Mouse (Mus musculus) cerebellum, adult 9-10 months (tissue): Measurements from ENCODE around the gene Gm13277.
A peak's percentile ranks its signal among the peaks of the same experiment; 100 is the strongest.
"Not testable (repeated sequence)": the region's sequence is repeated elsewhere in the genome, so short reads cannot be mapped to it uniquely, and the experiment has no call there.

Experiments
- DNase-seq: peaks from one replicate; pipeline ENCODE4 v3.0.0; 2022

Gene Gm13277

GRCm38 (mm10) chr4:88791250-88791649 is 2.8 kb downstream of the Gm13277 start, which contains the start of gene Gm13278:
TSS of gene Gm13278 (plus strand) at chr4:88791550.
- DNase-seq = not testable (repeated sequence)

- DNase-seq = peak; percentile 88
Measured at GRCm38 (mm10) chr4:88793936-88794675, 5.7 kb downstream of the Gm13277 start, which contains the start of gene Gm13275. TSS of gene Gm13275 (plus strand) at chr4:88794487.

GRCm38 (mm10) chr4:88797097-88797496 is 8.7 kb downstream of the Gm13277 start, which contains the start of gene Gm13279:
TSS of gene Gm13279 (plus strand) at chr4:88797397.
- DNase-seq = not testable (repeated sequence)

GRCm38 (mm10) chr4:88799365-88799764 is 10.9 kb downstream of the Gm13277 start, which contains the start of gene Gm13285:
TSS of gene Gm13285 (plus strand) at chr4:88799665.
- not testable (repeated sequence) for DNase-seq

- DNase-seq = not testable (repeated sequence)
Measured at GRCm38 (mm10) chr4:88802954-88803353, 14.5 kb downstream of the Gm13277 start, which contains the start of gene Gm13287. TSS of gene Gm13287 (plus strand) at chr4:88803254.

GRCm38 (mm10) chr4:88805231-88805630 is 16.8 kb downstream of the Gm13277 start, which contains the start of gene Gm13288:
TSS of gene Gm13288 (plus strand) at chr4:88805531.
- DNase-seq = not testable (repeated sequence)

- not testable (repeated sequence) for DNase-seq
Measured at GRCm38 (mm10) chr4:88805761-88806160, 17.3 kb downstream of the Gm13277 start.

GRCm38 (mm10) chr4:88815928-88816327 is 27.5 kb downstream of the Gm13277 start, which contains the start of gene Ifna7:
TSS of gene Ifna7 (plus strand) at chr4:88816228.
- no peak for DNase-seq

GRCm38 (mm10) chr4:88819659-88820058 is 31.2 kb downstream of the Gm13277 start, which contains the start of gene Ifna11:
TSS of gene Ifna11 (plus strand) at chr4:88819959.
- DNase-seq = no peak

GRCm38 (mm10) chr4:88822995-88823394 is 34.6 kb downstream of the Gm13277 start:
- no peak for DNase-seq

- not testable (repeated sequence) for DNase-seq
Measured at GRCm38 (mm10) chr4:88827116-88827515, 38.7 kb downstream of the Gm13277 start, which contains the start of gene Ifna6. TSS of gene Ifna6 (plus strand) at chr4:88827416.

- no peak for DNase-seq
Measured at GRCm38 (mm10) chr4:88830523-88830922, 42.1 kb downstream of the Gm13277 start.

GRCm38 (mm10) chr4:88835225-88835624 is 46.8 kb downstream of the Gm13277 start, which contains the start of gene Ifna5:
TSS of gene Ifna5 (plus strand) at chr4:88835525.
- DNase-seq = not testable (repeated sequence)
